Mouse (Mus musculus): Measurements from ENCODE around the gene Sugp1. TPM values are rescaled to one million over a fixed set of nuclear protein-coding genes. Genes with fewer than 3 reads are reported as not detected.
"Not testable (repeated sequence)": the region's sequence is repeated elsewhere in the genome, so short reads cannot be mapped to it uniquely, and the experiment has no call there.

The Sugp1 gene
- polyA plus RNA-seq, 1 experiment from 2014 or later: 48.7 TPM

GRCm38 (mm10) chr8:70005178-70005577 lies 37.4 kb upstream of the Sugp1 start:
- Histone ChIP-seq H3K4me1 (peaks cover 11% of the 10 kb centered on the region), H3K27ac (no peak overlapping the region), H3K36me3 (no peaks in the 10 kb centered on the region), H3K27me3 (no peaks in the 10 kb centered on the region), H3K4me3 (replicated peaks) (no peak overlapping the region), H3K9ac (no peak overlapping the region), H3K4me2 (no peak overlapping the region), H3K9me3 (replicated peaks) (no peaks in the 10 kb centered on the region)
- ATAC-seq (replicated peaks; ENCODE audit: low FRiP score): no peak
- 54% methylated on average over 2 of the region's 2 CpGs for WGBS

- not testable (repeated sequence) for H3K4me1 ChIP-seq; H3K27me3 ChIP-seq; H3K4me2 ChIP-seq; H3K36me3 ChIP-seq; ATAC-seq (replicated peaks; ENCODE audit: low FRiP score); H3K9ac ChIP-seq; H3K9me3 ChIP-seq (replicated peaks); H3K4me3 ChIP-seq (replicated peaks); H3K27ac ChIP-seq
- 92% methylated on average over 14 of the region's 14 CpGs for WGBS
Observed at GRCm38 (mm10) chr8:70010796-70011195, 31.8 kb upstream of the Sugp1 start.

GRCm38 (mm10) chr8:70012350-70012749 lies 30.3 kb upstream of the Sugp1 start:
- no peaks in the 10 kb centered on the region for H3K4me1 ChIP-seq
- H3K27ac ChIP-seq: no peak overlapping the region
- no peak for ATAC-seq (replicated peaks; ENCODE audit: low FRiP score)
- no peak overlapping the region for H3K4me2 ChIP-seq
- WGBS: 81% methylated on average over 3 of the region's 3 CpGs
- H3K9ac ChIP-seq: no peak overlapping the region
- H3K9me3 ChIP-seq (replicated peaks): no peaks in the 10 kb centered on the region
- no peak overlapping the region for H3K4me3 ChIP-seq (replicated peaks)
- H3K36me3 ChIP-seq: peaks cover 15% of the 10 kb centered on the region
- H3K27me3 ChIP-seq: no peaks in the 10 kb centered on the region

- Histone ChIP-seq H3K27me3 (no peaks in the 10 kb centered on the region), H3K27ac (no peak overlapping the region), H3K36me3 (peaks cover 19% of the 10 kb centered on the region), H3K9ac (no peak overlapping the region), H3K4me2 (no peak overlapping the region), H3K4me3 (replicated peaks) (no peak overlapping the region), H3K4me1 (no peaks in the 10 kb centered on the region), H3K9me3 (replicated peaks) (no peaks in the 10 kb centered on the region)
- 79% methylated on average over 1 of the region's 1 CpGs for WGBS
- ATAC-seq (replicated peaks; ENCODE audit: low FRiP score): no peak
Observed at GRCm38 (mm10) chr8:70012763-70013162, 29.9 kb upstream of the Sugp1 start.

- ATAC-seq (replicated peaks; ENCODE audit: low FRiP score): no peak
- no peak overlapping the region for H3K4me3 ChIP-seq (replicated peaks)
- H3K27me3 ChIP-seq: no peaks in the 10 kb centered on the region
- H3K36me3 ChIP-seq: peaks cover 42% of the 10 kb centered on the region
- H3K27ac ChIP-seq: no peak overlapping the region
- WGBS: 85% methylated on average over 1 of the region's 1 CpGs
- H3K4me2 ChIP-seq: no peak overlapping the region
- H3K9me3 ChIP-seq (replicated peaks): no peaks in the 10 kb centered on the region
- no peaks in the 10 kb centered on the region for H3K4me1 ChIP-seq
- no peak overlapping the region for H3K9ac ChIP-seq
Observed at GRCm38 (mm10) chr8:70015017-70015416, 27.6 kb upstream of the Sugp1 start.

GRCm38 (mm10) chr8:70023596-70023995 lies 19.0 kb upstream of the Sugp1 start:
- 84% methylated on average over 8 of the region's 8 CpGs for WGBS

GRCm38 (mm10) chr8:70026151-70026550 lies 16.5 kb upstream of the Sugp1 start:
- Histone ChIP-seq H3K9me3 (replicated peaks) (no peaks in the 10 kb centered on the region), H3K9ac (no peak overlapping the region), H3K4me3 (replicated peaks) (no peak overlapping the region), H3K27me3 (no peaks in the 10 kb centered on the region), H3K27ac (no peak overlapping the region), H3K4me2 (no peak overlapping the region), H3K4me1 (no peaks in the 10 kb centered on the region), H3K36me3 (peaks cover 100% of the 10 kb centered on the region)
- 91% methylated on average over 2 of the region's 2 CpGs for WGBS
- ATAC-seq (replicated peaks; ENCODE audit: low FRiP score): no peak

More at GRCm38 (mm10) chr8:70023596-70023995, 19.0 kb upstream of the Sugp1 start:
- Histone ChIP-seq H3K4me3 (replicated peaks) (no peak overlapping the region), H3K4me2 (no peak overlapping the region), H3K36me3 (peaks cover 100% of the 10 kb centered on the region), H3K27ac (no peak overlapping the region), H3K9ac (no peak overlapping the region), H3K27me3 (no peaks in the 10 kb centered on the region), H3K4me1 (no peaks in the 10 kb centered on the region), H3K9me3 (replicated peaks) (no peaks in the 10 kb centered on the region)
- ATAC-seq (replicated peaks; ENCODE audit: low FRiP score): no peak

- Histone ChIP-seq H3K27ac (no peak overlapping the region), H3K4me1 (no peaks in the 10 kb centered on the region), H3K9me3 (replicated peaks) (no peaks in the 10 kb centered on the region), H3K9ac (no peak overlapping the region), H3K4me2 (no peak overlapping the region), H3K27me3 (no peaks in the 10 kb centered on the region), H3K36me3 (peaks cover 78% of the 10 kb centered on the region), H3K4me3 (replicated peaks) (no peak overlapping the region)
- no peak for ATAC-seq (replicated peaks; ENCODE audit: low FRiP score)
- 96% methylated on average over 1 of the region's 1 CpGs for WGBS
Observed at GRCm38 (mm10) chr8:70030255-70030654, 12.4 kb upstream of the Sugp1 start.

GRCm38 (mm10) chr8:70037994-70038393 lies 4.6 kb upstream of the Sugp1 start:
- 88% methylated on average over 1 of the region's 1 CpGs for WGBS
- Histone ChIP-seq H3K4me2 (no peak overlapping the region), H3K4me3 (replicated peaks) (no peak overlapping the region), H3K36me3 (peaks cover 22% of the 10 kb centered on the region; the same call in 1 of the 2 replicates), H3K27me3 (no peaks in the 10 kb centered on the region), H3K9me3 (replicated peaks) (no peaks in the 10 kb centered on the region), H3K9ac (no peak overlapping the region), H3K4me1 (peaks cover 24% of the 10 kb centered on the region), H3K27ac (no peak overlapping the region)
- no peak for ATAC-seq (replicated peaks; ENCODE audit: low FRiP score)

GRCm38 (mm10) chr8:70041885-70042546 lies 597 bp upstream of the Sugp1 start:
- H3K27ac ChIP-seq: peak overlapping the region; percentile 82
- peaks cover 36% of the 10 kb centered on the region for H3K4me1 ChIP-seq
- H3K27me3 ChIP-seq: no peaks in the 10 kb centered on the region
- peaks cover 10% of the 10 kb centered on the region; the same call in 1 of the 2 replicates for H3K36me3 ChIP-seq
- H3K9me3 ChIP-seq (replicated peaks): no peaks in the 10 kb centered on the region
- 1% methylated on average over 47 of the region's 47 CpGs for WGBS
- peak; percentile 44 for ATAC-seq (replicated peaks; ENCODE audit: low FRiP score)
- peak overlapping the region; percentile 95 for H3K4me2 ChIP-seq
- H3K4me3 ChIP-seq (replicated peaks): peak overlapping the region; percentile 87
- peak overlapping the region; percentile 87 for H3K9ac ChIP-seq

- H3K27me3 ChIP-seq: no peaks in the 10 kb centered on the region
- peak overlapping the region; percentile 95 for H3K4me2 ChIP-seq
- H3K4me1 ChIP-seq: peaks cover 36% of the 10 kb centered on the region
- peak overlapping the region; percentile 87; the same call in 1 of the 2 replicates for H3K9ac ChIP-seq
- WGBS: 86% methylated on average over 5 of the region's 5 CpGs
- H3K4me3 ChIP-seq (replicated peaks): peak overlapping the region; percentile 87
- H3K27ac ChIP-seq: no peak overlapping the region
- H3K36me3 ChIP-seq: peaks cover 12% of the 10 kb centered on the region
- no peak for ATAC-seq (replicated peaks; ENCODE audit: low FRiP score)
- no peaks in the 10 kb centered on the region for H3K9me3 ChIP-seq (replicated peaks)
Observed at GRCm38 (mm10) chr8:70043996-70044395, 1.4 kb downstream of the Sugp1 start.

- Histone ChIP-seq H3K4me2 (no peak overlapping the region), H3K9ac (no peak overlapping the region), H3K4me1 (no peaks in the 10 kb centered on the region), H3K36me3 (peaks cover 63% of the 10 kb centered on the region), H3K27me3 (no peaks in the 10 kb centered on the region), H3K4me3 (replicated peaks) (no peak overlapping the region), H3K27ac (no peak overlapping the region), H3K9me3 (replicated peaks) (no peaks in the 10 kb centered on the region)
- ATAC-seq (replicated peaks; ENCODE audit: low FRiP score): no peak
Observed at GRCm38 (mm10) chr8:70049662-70050061, 7.0 kb downstream of the Sugp1 start.

GRCm38 (mm10) chr8:70050434-70050833 lies 7.8 kb downstream of the Sugp1 start:
- H3K9ac ChIP-seq; H3K4me2 ChIP-seq; ATAC-seq (replicated peaks; ENCODE audit: low FRiP score); H3K27ac ChIP-seq; H3K4me1 ChIP-seq; H3K27me3 ChIP-seq; H3K9me3 ChIP-seq (replicated peaks); H3K4me3 ChIP-seq (replicated peaks): not testable (repeated sequence)
- peaks cover 70% of the 10 kb centered on the region for H3K36me3 ChIP-seq
- 92% methylated on average over 5 of the region's 5 CpGs for WGBS

All from kidney, embryonic 15.5 days (tissue).